Mouse (Mus musculus) urinary bladder, adult 18-20 months (tissue): ENCODE measurements around the gene Ak2.

Source experiments
- DNase-seq, 2 experiments: peaks; one replicate each; pipeline ENCODE4 v3.0.0; 2022; ENCODE audit warnings: low spot score in 2 of 2, mixed read lengths in 2 of 2

Gene Ak2

GRCm38 (mm10) chr4:129013151-129013864 is 21.6 kb downstream of the Ak2 start:
- no peak for DNase-seq

- no peak for DNase-seq
These were observed 24.6 kb downstream of the Ak2 start for GRCm38 (mm10) chr4:129016329-129016728.

DNA sequence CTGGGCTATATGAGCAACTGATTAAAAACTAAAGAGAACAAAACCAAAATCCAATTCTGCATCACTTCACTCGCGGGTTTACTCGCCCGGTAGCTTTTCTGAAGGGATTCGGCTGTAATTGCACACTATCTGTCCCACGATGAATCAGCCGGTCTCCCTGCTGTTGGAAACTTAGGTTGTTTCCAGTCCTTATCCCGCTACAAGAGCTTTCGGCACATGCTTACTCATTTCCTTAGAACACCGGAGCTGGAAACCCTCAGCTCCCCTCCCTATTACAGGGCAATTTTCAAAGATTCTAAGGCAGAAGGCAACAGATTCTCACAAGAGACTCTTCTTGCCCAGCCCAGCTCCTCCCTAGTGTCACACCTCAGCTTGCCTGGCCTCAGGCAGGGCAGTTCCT is 25.4 kb downstream of the Ak2 start:
- DNase-seq, result no peak

DNA sequence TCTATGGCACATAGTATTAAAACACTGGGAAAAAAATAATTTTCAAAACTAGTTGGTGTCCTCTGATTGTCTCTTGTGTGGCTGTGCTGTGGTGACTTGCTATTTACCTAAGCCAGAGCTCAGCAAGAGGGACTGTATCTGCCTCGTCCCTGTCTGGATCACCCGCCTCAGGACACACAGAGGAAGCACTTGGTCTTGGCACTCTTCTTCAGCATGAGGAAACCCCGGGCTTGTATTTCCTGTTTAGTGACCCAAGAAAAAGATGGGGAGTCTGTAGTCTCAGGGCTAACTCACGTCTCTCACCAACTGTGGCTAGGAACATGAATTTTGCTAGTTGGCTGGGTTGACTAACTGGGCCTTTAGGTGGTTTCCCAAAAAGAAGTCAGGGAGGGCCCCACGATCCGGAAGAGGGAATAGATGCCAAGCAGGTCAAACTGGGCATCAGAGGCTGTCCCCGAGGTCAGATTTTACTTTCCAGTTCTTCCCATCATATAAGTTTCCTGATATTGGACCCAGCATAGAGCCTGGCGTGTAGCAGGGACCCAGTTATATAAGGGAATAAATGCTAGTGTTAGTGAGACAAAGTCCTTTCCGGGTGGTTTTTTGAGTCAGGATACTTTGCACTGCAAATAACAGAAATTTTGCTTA is 27.2 kb downstream of the Ak2 start:
- no peak for DNase-seq

DNA sequence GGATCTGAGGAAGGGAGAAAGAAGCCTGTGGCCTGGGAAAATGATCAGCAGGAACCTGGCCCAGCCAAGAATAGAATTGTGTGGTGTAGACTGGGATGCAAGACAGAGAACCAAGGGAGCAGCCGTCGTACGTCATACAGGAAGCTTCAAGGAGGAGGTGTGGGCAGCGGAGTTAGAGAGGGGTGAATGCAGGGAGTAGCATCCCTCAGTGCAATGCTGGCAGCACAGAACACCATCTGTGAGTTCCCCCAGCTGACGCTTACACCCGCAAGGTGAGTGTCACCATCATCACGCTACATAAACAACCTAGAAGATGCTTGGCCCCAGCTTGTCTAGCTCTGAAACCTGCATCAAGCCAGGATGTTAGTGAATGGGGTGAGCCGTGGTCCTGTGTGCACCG is 28.0 kb downstream of the Ak2 start:
- no peak for DNase-seq

DNA sequence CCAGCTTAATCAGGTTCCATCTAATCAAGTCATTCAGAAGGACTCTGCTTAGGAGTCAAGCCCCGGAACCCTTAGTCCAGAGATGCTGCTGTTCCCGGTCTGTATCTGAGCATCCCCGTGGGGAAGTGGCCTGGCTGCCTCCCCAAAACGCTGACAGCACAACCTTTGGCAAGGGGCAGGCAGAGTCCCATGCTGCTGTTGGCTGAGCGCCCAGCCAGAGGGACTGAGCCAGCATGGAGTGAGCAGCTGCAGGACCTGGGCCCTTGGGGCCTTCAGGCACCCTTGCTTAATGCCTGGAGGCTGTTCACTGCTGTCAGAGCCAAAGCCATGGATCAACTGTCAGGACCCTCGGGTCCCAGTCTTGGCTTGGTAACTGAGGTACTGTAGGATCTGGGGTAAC is 28.7 kb downstream of the Ak2 start:
- DNase-seq, result peak; percentile 23 to 65

DNA sequence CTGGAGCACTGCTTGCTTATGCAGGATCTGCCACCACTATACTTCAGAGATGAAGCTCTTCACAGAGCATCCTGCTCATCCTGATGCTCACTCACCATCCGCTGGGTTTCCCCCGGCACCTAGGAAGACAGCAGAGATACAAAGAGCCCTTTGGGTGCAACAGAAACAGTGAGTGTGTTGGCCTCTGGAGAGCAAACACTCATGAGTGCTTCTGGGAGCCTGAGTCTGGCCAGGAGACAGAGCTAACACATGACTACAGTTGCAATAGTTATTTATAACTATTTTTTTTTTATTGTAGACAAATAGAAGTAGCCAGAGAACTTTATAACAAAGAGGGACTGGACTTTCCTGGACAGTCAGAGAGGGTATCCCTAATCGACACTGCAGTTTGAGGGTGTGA is 29.7 kb downstream of the Ak2 start:
- no peak for DNase-seq

DNA sequence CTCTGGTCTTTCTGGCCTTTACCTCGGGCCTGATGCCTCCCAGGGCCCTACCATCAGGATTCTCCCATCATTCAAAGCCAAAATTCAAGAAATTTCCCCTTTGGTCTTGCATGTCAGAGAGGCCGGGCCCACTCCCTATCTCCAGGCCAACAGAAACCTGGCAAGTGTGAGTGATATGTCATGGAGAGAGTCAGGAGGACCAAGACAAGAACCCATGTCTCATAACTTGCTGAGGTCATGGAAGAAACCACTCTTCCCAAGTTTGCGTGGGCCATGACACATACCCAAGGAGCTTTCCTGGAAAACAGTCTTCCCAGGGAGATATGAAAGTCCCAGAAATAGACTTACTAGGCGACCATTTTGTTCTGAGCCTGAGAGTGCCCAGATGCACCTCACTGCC is 30.1 kb downstream of the Ak2 start:
- no peak for DNase-seq

DNA sequence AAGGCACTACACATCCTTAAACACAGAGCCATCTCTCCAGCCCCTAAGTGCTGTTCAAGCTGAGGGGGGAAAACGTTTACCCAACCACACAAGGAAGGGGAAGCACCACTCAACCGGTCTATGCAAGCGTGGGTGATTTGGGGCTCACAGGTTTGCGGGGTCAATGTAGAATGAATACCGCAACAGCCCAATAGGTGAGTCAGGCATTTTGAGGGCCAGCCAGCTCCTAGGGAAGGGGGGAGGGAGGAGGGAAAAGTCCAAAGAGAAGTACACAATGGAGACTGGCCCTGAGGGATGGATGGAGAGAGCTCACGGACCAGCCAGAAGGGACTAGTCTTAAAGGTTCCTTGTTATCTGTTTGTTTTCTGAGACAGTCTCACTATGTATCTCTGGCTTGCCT is 32.1 kb downstream of the Ak2 start:
- no peak for DNase-seq

GRCm38 (mm10) chr4:129024775-129025174 is 33.0 kb downstream of the Ak2 start:
- DNase-seq, result no peak

GRCm38 (mm10) chr4:129025707-129026106 is 33.9 kb downstream of the Ak2 start:
- no peak for DNase-seq

DNA sequence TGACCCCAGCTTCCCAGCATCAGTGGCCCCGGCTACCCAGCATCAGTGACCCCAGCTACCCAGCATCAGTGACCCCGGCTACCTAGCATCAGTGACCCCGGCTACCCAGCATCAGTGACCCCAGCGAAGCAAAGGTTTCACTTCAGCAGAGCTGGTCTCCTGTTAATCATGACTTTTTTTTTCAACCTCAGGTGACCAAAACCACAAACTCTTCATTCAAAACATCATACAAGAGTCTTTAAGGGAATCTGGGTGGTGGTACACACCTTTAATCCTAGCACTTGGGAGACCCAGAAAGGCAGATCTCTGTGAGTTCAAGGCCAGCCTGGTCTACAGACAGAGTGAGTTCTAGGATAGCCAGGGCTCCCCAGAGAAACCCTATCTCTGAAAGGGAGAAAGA is 39.0 kb downstream of the Ak2 start:
- no peak for DNase-seq

DNA sequence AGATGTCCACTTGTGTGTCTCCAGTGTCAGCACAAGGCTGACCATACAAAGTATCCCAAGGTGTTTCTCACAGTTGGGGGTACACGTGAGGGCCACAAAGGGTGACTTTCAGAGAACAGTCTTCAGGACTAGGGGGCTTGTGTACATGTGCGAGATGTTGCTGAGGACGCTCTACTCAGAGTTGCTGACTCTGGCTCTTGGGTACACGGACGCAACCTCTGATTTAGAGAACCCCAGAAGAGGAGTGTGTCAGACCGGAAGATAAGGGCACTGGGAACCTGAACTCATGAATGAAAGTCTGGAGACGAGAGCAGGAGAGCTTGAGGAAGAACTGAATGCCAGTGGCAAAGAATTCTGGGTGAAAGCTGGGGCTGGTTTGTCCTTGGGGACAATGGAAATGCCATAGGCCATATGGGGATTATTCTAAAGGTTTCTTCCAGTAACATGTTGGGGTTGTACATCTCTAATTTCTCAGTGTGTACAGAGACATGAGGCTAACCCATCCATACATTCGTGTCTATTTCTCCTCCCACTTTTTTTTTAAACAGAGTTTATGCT is 39.7 kb downstream of the Ak2 start:
- no peak for DNase-seq

- no peak for DNase-seq
These were observed 40.6 kb downstream of the Ak2 start for GRCm38 (mm10) chr4:129032133-129032962.

DNA sequence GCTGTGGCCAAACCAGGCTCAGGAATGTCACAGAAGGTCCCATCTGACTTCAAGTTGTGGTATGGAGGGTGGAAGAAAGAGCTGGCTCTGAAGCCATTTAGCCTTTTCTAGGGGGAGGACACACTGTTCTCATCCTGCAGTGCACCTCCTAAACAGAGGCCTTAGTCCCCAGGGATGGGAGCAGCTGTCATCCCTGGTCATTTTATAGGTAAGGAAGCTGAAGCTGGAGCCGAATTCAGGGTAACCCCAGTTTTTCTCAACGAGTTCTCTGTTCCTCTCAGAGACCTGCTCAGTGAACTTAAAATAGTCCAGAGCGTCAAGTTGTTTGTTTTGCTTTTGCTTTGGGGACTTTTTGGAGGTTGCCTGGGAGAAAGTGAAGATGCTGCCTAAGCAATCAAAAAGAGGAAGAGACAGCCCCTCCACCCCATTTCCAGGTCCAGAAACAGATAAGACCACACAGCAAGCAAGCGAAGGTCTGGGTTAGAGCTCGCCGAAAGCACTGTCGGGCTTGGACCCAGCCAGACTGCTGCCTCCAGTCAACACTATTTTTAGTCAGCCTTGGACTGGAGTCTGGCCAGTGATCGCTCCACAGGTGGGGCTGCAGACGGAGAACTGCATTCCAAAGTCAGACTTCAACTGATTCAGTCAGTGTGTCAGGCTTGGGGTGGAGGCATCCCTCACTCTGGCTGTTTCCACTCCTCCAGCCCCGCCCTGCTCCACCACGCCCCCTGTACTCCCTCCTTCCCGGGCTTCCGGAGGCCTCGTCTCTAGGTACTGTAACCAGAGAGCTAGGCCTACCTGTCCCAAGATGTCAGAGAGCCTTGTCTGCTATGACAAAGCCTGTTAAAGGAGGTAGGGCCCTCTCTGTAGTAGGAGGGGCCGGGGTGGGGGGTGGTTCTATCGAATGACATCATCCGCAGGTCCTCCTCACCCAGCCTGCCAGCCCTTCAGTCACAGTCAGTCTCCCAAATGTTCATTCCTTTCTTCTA is 41.5 kb downstream of the Ak2 start:
- peak; percentile 80 to 83 for DNase-seq

- no peak for DNase-seq
These were observed 42.5 kb downstream of the Ak2 start for GRCm38 (mm10) chr4:129034224-129034623.

DNA sequence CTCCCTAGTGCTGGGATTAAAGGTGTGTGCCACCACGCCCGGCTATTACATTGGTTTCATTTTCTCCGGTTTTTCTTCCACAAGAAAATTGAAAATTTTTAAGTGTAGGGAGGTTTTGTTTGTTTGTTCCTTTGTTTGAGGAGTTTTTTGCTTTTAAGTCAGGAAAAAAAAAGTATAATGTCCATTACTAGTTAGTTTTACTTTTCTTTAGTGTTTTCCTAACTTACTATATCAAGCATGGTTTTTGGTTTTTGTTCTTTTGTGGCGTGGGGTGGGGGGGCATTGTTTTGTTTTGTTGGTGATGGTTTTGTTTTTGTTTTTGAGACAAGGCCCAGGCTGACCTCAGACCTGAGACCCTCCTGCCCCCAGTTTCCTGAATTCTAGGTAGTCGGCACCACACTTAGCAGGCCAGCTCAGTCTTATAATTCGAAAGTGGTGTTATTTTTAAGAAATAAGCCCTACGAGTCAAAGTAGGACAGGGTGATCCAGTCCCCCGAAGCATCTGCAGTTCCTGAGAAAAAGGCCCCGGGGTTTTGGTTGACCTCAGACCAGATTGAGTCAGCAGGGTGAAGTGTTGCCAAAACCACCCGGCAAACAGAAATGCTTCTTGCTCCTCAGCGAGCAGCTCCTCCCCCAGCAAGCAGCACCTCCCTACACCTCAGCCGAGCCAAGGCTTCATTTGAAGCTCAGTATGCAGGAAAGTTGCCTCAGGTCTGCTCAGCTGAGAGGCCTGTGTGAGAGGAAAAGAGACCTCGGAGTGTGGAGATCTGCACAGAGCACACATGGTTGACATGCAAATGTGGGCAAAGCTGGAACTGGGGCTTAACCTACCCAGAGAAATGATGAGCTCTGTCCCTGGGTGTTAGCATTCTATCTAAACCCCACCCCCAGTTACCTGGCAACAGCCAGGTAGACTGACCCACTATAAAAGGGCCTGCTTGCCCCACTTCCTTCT is 43.2 kb downstream of the Ak2 start:
- DNase-seq, result peak; percentile 57 to 86

DNA sequence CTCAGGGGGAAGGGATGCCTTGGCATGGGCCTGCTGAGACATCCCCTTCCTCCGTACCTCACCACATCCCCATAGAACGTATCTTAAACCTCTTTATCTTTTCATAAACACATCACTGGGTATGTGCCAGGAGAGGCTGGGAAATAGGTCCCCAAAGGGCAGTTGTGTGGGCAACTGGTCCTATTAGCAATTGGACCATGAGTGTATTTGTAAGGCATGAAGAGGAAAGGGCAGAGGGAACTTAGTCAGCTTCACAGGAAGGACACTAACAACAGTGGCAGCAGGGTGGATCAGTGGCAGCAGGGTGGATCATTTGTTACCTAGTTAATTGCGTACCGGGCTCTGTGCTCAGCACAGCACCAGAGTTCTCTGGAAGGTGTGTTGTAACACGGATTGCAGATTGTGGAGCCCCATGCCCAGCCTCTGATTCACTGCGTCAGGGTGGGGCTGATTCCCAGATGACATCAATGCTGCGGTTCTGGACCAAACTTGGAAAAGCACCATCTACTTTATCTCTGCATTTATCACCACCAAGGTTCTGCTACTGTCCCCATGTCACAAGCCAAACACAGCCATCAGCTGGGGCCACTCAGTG is 44.2 kb downstream of the Ak2 start:
- no peak for DNase-seq

GRCm38 (mm10) chr4:129047721-129048421 is 56.1 kb downstream of the Ak2 start:
- no peak for DNase-seq
